Mouse (Mus musculus) forebrain, embryonic 14.5 days (tissue): ENCODE data around the gene Sema6d. TPM values are rescaled to one million over a fixed set of nuclear protein-coding genes. Genes with fewer than 3 reads are reported as not detected.

ENCODE experiments used
- ATAC-seq: fragments of 200-750 bp; cut with Nextera tagmentation; 2 replicates; pipeline ENCODE4 v1.8.0; 2017; ENCODE audit warnings: mild to moderate bottlenecking, moderate library complexity
- DNase-seq: peaks from one replicate; pipeline ENCODE4 v3.0.0-alpha.2; 2015; ENCODE audit warnings: low spot score
- H3K27ac ChIP-seq: fragments of 300-500 bp; sonication (generic); 2 replicates; pipeline ENCODE4 v1.5.1; 2014; ENCODE audit warnings: low read depth, mild to moderate bottlenecking, control low read depth, low read length, moderate library complexity
- H3K27me3 ChIP-seq: fragments of 300-500 bp; sonication (generic); replicated peaks from 2 replicates; pipeline ENCODE4 v1.6.1; 2014; ENCODE audit warnings: low read length, control low read depth, mixed read lengths; ENCODE audit not compliant: control insufficient read depth, insufficient read depth
- H3K36me3 ChIP-seq: fragments of 300-500 bp; sonication (generic); 2 replicates; pipeline ENCODE4 v1.6.1; 2014; ENCODE audit warnings: low read length, control low read depth; ENCODE audit not compliant: control insufficient read depth, insufficient read depth
- H3K4me1 ChIP-seq: fragments of 300-500 bp; sonication (generic); 2 replicates; pipeline ENCODE4 v1.6.1; 2014; ENCODE audit warnings: antibody characterized with exemption, low read length, control low read depth; ENCODE audit not compliant: control insufficient read depth, insufficient read depth
- H3K4me2 ChIP-seq: fragments of 300-500 bp; sonication (generic); 2 replicates; pipeline ENCODE4 v1.6.1; 2014; ENCODE audit warnings: mild to moderate bottlenecking, control low read depth, low read length
- H3K4me3 ChIP-seq: fragments of 300-500 bp; sonication (generic); 2 replicates; pipeline ENCODE4 v1.5.1; 2014; ENCODE audit warnings: low read depth, low read length, control low read depth
- H3K9ac ChIP-seq: fragments of 300-500 bp; sonication (generic); 2 replicates; pipeline ENCODE4 v1.6.1; 2014; ENCODE audit warnings: mild to moderate bottlenecking, low read length, control low read depth, moderate library complexity
- H3K9me3 ChIP-seq: fragments of 300-500 bp; sonication (generic); replicated peaks from 2 replicates; pipeline ENCODE4 v1.6.1; 2016; ENCODE audit warnings: low read length, control low read depth, mixed read lengths; ENCODE audit not compliant: control insufficient read depth
- WGBS: fragments of 180-500 bp; shearing (Covaris S2); extraction: QIAGEN DNeasy Blood & Tissue Kit; methylation state at CpG from one replicate; pipeline ENCODE4 v1.1.7; 2014; 5-methylcytosine and 5-hydroxymethylcytosine counted together
- polyA plus RNA-seq: library from polyadenylated mRNA; unstranded; fragments of >200 nt; fragmentation: Nextera tagmentation; extraction: Ambion mirVana; gene quantifications from 2 replicates; pipeline ENCODE4 v1.2.1, GENCODE M21; 2014

The Sema6d gene
- polyA plus RNA-seq, 1 experiment from 2014 or later, result 15.7 TPM

- H3K4me1 ChIP-seq, result peaks cover 18% of the 10 kb centered on the region
- peak overlapping the region; percentile 83 for H3K4me3 ChIP-seq
These were observed 524.0 kb downstream of the Sema6d start for GRCm38 (mm10) chr2:124613671-124614210.

GRCm38 (mm10) chr2:124616746-124617145 lies 527.0 kb downstream of the Sema6d start:
- no peak overlapping the region for H3K9ac ChIP-seq
- H3K4me1 ChIP-seq, result peaks cover 13% of the 10 kb centered on the region
- no peak for DNase-seq
- H3K4me2 ChIP-seq, result no peak overlapping the region
- H3K4me3 ChIP-seq, result no peak overlapping the region
- no peak overlapping the region for H3K27ac ChIP-seq
- 88% methylated on average over 4 of the region's 4 CpGs for WGBS
- H3K27me3 ChIP-seq, result no peaks in the 10 kb centered on the region
- no peak for ATAC-seq
- no peaks in the 10 kb centered on the region for H3K9me3 ChIP-seq
- H3K36me3 ChIP-seq, result no peaks in the 10 kb centered on the region

More at GRCm38 (mm10) chr2:124613671-124614210, 524.0 kb downstream of the Sema6d start:
- ATAC-seq, result no peak
- Histone ChIP-seq H3K9me3 (no peaks in the 10 kb centered on the region), H3K9ac (no peak overlapping the region; the same call in 1 of the 2 replicates), H3K36me3 (no peaks in the 10 kb centered on the region), H3K27ac (no peak overlapping the region), H3K4me2 (peak overlapping the region; percentile 91), H3K27me3 (no peaks in the 10 kb centered on the region)
- DNase-seq, result no peak
- WGBS, result 54% methylated on average over 3 of the region's 3 CpGs

GRCm38 (mm10) chr2:124617440-124617839 lies 527.7 kb downstream of the Sema6d start:
- no peak overlapping the region for H3K4me2 ChIP-seq
- DNase-seq, result peak; percentile 33

GRCm38 (mm10) chr2:124618091-124618490 lies 528.3 kb downstream of the Sema6d start:
- Histone ChIP-seq H3K9me3 (no peaks in the 10 kb centered on the region), H3K4me1 (peaks cover 8% of the 10 kb centered on the region), H3K27ac (no peak overlapping the region), H3K36me3 (no peaks in the 10 kb centered on the region), H3K27me3 (no peaks in the 10 kb centered on the region), H3K4me3 (no peak overlapping the region), H3K4me2 (0 out of 2 replicates have a peak overlapping the region, but pooled peaks have one; percentile 3), H3K9ac (no peak overlapping the region)
- peak; percentile 5; the same call in 1 of the 2 replicates for ATAC-seq
- WGBS, result 77% methylated on average over 5 of the region's 5 CpGs
- DNase-seq, result no peak

More at GRCm38 (mm10) chr2:124617440-124617839, 527.7 kb downstream of the Sema6d start:
- WGBS, result 62% methylated on average over 9 of the region's 9 CpGs
- no peaks in the 10 kb centered on the region for H3K9me3 ChIP-seq
- no peak overlapping the region for H3K4me3 ChIP-seq
- H3K27me3 ChIP-seq, result no peaks in the 10 kb centered on the region
- H3K4me1 ChIP-seq, result peaks cover 13% of the 10 kb centered on the region
- ATAC-seq, result no peak
- no peaks in the 10 kb centered on the region for H3K36me3 ChIP-seq
- no peak overlapping the region for H3K9ac ChIP-seq
- no peak overlapping the region for H3K27ac ChIP-seq

- ATAC-seq (peak; percentile 40; the same call in 1 of the 2 replicates), DNase-seq (peak; percentile 38)
- Histone ChIP-seq H3K4me2 (0 out of 2 replicates have a peak overlapping the region, but pooled peaks have one; percentile 3), H3K27ac (no peak overlapping the region), H3K9ac (no peak overlapping the region), H3K27me3 (no peaks in the 10 kb centered on the region), H3K4me3 (no peak overlapping the region), H3K36me3 (no peaks in the 10 kb centered on the region), H3K4me1 (peaks cover 5% of the 10 kb centered on the region), H3K9me3 (no peaks in the 10 kb centered on the region)
- 72% methylated on average over 3 of the region's 3 CpGs for WGBS
These were observed 528.9 kb downstream of the Sema6d start for GRCm38 (mm10) chr2:124618526-124619219.

- H3K4me3 ChIP-seq, result no peak overlapping the region
- peaks cover 5% of the 10 kb centered on the region for H3K4me1 ChIP-seq
- no peaks in the 10 kb centered on the region for H3K9me3 ChIP-seq
- H3K9ac ChIP-seq, result no peak overlapping the region
- no peaks in the 10 kb centered on the region for H3K27me3 ChIP-seq
- H3K27ac ChIP-seq, result no peak overlapping the region
- DNase-seq (no peak), ATAC-seq (no peak)
- 78% methylated on average over 6 of the region's 6 CpGs for WGBS
- no peaks in the 10 kb centered on the region for H3K36me3 ChIP-seq
- H3K4me2 ChIP-seq, result no peak overlapping the region
These were observed 530.7 kb downstream of the Sema6d start for GRCm38 (mm10) chr2:124620470-124620869.

GRCm38 (mm10) chr2:124621972-124622621 lies 532.3 kb downstream of the Sema6d start:
- Histone ChIP-seq H3K4me2 (no peak overlapping the region), H3K9me3 (no peaks in the 10 kb centered on the region), H3K27ac (no peak overlapping the region), H3K4me3 (no peak overlapping the region), H3K9ac (no peak overlapping the region), H3K36me3 (no peaks in the 10 kb centered on the region), H3K4me1 (peaks cover 5% of the 10 kb centered on the region), H3K27me3 (no peaks in the 10 kb centered on the region)
- ATAC-seq (no peak), DNase-seq (no peak)
- 91% methylated on average over 6 of the region's 6 CpGs for WGBS

GRCm38 (mm10) chr2:124624247-124624929 lies 534.6 kb downstream of the Sema6d start:
- no peaks in the 10 kb centered on the region for H3K4me1 ChIP-seq
- DNase-seq (no peak), ATAC-seq (no peak)
- no peaks in the 10 kb centered on the region for H3K27me3 ChIP-seq
- no peak overlapping the region for H3K4me2 ChIP-seq
- WGBS, result 88% methylated on average over 10 of the region's 10 CpGs
- H3K9me3 ChIP-seq, result no peaks in the 10 kb centered on the region
- H3K36me3 ChIP-seq, result no peaks in the 10 kb centered on the region
- H3K27ac ChIP-seq, result no peak overlapping the region
- no peak overlapping the region for H3K4me3 ChIP-seq
- H3K9ac ChIP-seq, result no peak overlapping the region
